12 mouse cellular contexts compared by ENCODE assay signal in genomic region chr5:117159805-117160291, GRCm38 (mm10). TPM values are rescaled to one million over a fixed set of nuclear protein-coding genes. Genes with fewer than 3 reads are reported as not detected.
DNase-seq lines count a peak whose midpoint lies in the region; ATAC-seq and TF ChIP-seq lines count a peak whose summit lies in the region.
"Had no signal": no experiment of that assay in that cellular context is flagged by ENCODE, and none has a peak within 500 bp of the region (broad histone marks: within the 10 kb centered on the region; RNA-seq: fewer than 3 reads in every experiment).

No protein-coding gene starts in this region.

- WGBS in heart, embryonic 15.5 days = 43% methylated on average over 6 of the region's 6 CpGs
- WGBS in midbrain, embryonic 10.5 days = 65% methylated on average over 6 of the region's 6 CpGs

- TF ChIP-seq POLR2A in bone marrow macrophage, adult 2 months (IDR thresholded peaks at IDR 0.05; ENCODE audit: borderline replicate concordance, low read depth, low read length) = no peak

- 0 out of 2 replicates have a peak overlapping the region, but pooled peaks have one; percentile 21 for H3K27ac ChIP-seq in heart, embryonic 15.5 days
- H3K27ac ChIP-seq in bone marrow macrophage, adult 2 months (ENCODE audit: insufficient read depth, low read depth, low read length) = peak overlapping the region; percentile 95
- no peak overlapping the region for H3K27ac ChIP-seq in midbrain, embryonic 10.5 days (replicated peaks)
- H3K27ac ChIP-seq: forebrain, embryonic 15.5 days had no signal

- DNase-seq in heart, postnatal 36 days = no peak
- DNase-seq in B cell, adult 2 months = peak; percentile 63 to 68
- DNase-seq in adrenal gland, postnatal 25 days = no peak
- DNase-seq in left cerebral cortex, postnatal 25 days (ENCODE audit: low spot score in 2 of 2) = no peak
- DNase-seq in midbrain, embryonic 10.5 days (ENCODE audit: low spot score) = no peak
- DNase-seq: cerebellum, adult 11-12 months; kidney, adult 8-10 months had no signal

- no peak for ATAC-seq in heart, embryonic 15.5 days (replicated peaks; ENCODE audit: insufficient number of reproducible peaks, insufficient read depth, low FRiP score, low read depth)
- ATAC-seq: forebrain, embryonic 15.5 days had no signal

- H3K9ac ChIP-seq in heart, embryonic 15.5 days = no peak overlapping the region
- H3K9ac ChIP-seq: forebrain, embryonic 15.5 days; lung, embryonic 14.5 days had no signal

- no peak overlapping the region for H3K4me2 ChIP-seq in heart, embryonic 15.5 days
- H3K4me2 ChIP-seq: forebrain, embryonic 15.5 days; lung, embryonic 14.5 days had no signal

- H3K36me3 ChIP-seq in heart, embryonic 15.5 days = no peaks in the 10 kb centered on the region
- H3K36me3 ChIP-seq in megakaryocyte, embryonic 14.5 days (replicated peaks; ENCODE audit: low read length) = peaks cover 94% of the 10 kb centered on the region
- H3K36me3 ChIP-seq in midbrain, embryonic 10.5 days = no peaks in the 10 kb centered on the region
- H3K36me3 ChIP-seq: forebrain, embryonic 15.5 days had no signal

- no peak for TF ChIP-seq CTCF in bone marrow macrophage, adult 2 months (IDR thresholded peaks at IDR 0.05; ENCODE audit: low read depth, low read length)

- H3K9me3 ChIP-seq in heart, embryonic 15.5 days (replicated peaks) = no peaks in the 10 kb centered on the region
- no peaks in the 10 kb centered on the region for H3K9me3 ChIP-seq in megakaryocyte, embryonic 14.5 days
- no peaks in the 10 kb centered on the region for H3K9me3 ChIP-seq in midbrain, embryonic 10.5 days (replicated peaks)
- H3K9me3 ChIP-seq: forebrain, embryonic 15.5 days had no signal

- H3K4me1 ChIP-seq in heart, embryonic 15.5 days (replicated peaks) = peaks cover 11% of the 10 kb centered on the region
- peaks cover 61% of the 10 kb centered on the region for H3K4me1 ChIP-seq in bone marrow macrophage, adult 2 months (ENCODE audit: control insufficient read depth, insufficient read depth, low read length)
- peaks cover 89% of the 10 kb centered on the region for H3K4me1 ChIP-seq in megakaryocyte, embryonic 14.5 days
- peaks cover 5% of the 10 kb centered on the region for H3K4me1 ChIP-seq in midbrain, embryonic 10.5 days
- H3K4me1 ChIP-seq: forebrain, embryonic 15.5 days had no signal

- no peaks in the 10 kb centered on the region for H3K27me3 ChIP-seq in heart, embryonic 15.5 days
- H3K27me3 ChIP-seq in megakaryocyte, embryonic 14.5 days (replicated peaks) = no peaks in the 10 kb centered on the region
- no peaks in the 10 kb centered on the region for H3K27me3 ChIP-seq in midbrain, embryonic 10.5 days (ENCODE audit: low read depth, poor library complexity, severe bottlenecking)
- H3K27me3 ChIP-seq: forebrain, embryonic 15.5 days had no signal

- intact Hi-C loops in heart, postnatal 36 days (cut with DNase I) = no loop called here
- intact Hi-C loops in left cerebral cortex, postnatal 25 days (cut with DNase I) = no loop called here

- no peak overlapping the region for H3K4me3 ChIP-seq in heart, embryonic 15.5 days
- 0 out of 2 replicates have a peak overlapping the region, but pooled peaks have one; percentile 6 for H3K4me3 ChIP-seq in bone marrow macrophage, adult 2 months (ENCODE audit: insufficient read depth, low read length)
- peak overlapping the region; percentile 28 for H3K4me3 ChIP-seq in megakaryocyte, embryonic 14.5 days (replicated peaks)
- H3K4me3 ChIP-seq in midbrain, embryonic 10.5 days = no peak overlapping the region
- H3K4me3 ChIP-seq: forebrain, embryonic 15.5 days had no signal

RNA-seq across cellular contexts. Expression of gene Taok3, which starts 39.9 kb away (rescaled TPM):
- polyA plus RNA-seq in heart, embryonic 15.5 days (2015; fragmentation: Nextera tagmentation; extraction: Ambion mirVana) = 10.2 and 13.9 TPM in 2 replicates
- 1 to 10 TPM; 7.7 to 8.2 TPM for total RNA-seq in heart, postnatal 36 days (2021)
- 110 and 112 TPM in 2 replicates for polyA plus RNA-seq in bone marrow macrophage, adult 2 months (2012; ENCODE audit: insufficient read depth, insufficient read length, missing spikeins)
- 75.0 and 157 TPM in 2 replicates for polyA plus RNA-seq in megakaryocyte, embryonic 14.5 days (2012; ENCODE audit: insufficient read depth, low replicate concordance)
- total RNA-seq in adrenal gland, postnatal 25 days (2021) = 35.0 and 51.8 TPM in 2 replicates
- total RNA-seq in left cerebral cortex, postnatal 25 days (2021) = 10 to 100 TPM; 55.2 to 59.8 TPM
- 12.0 and 16.8 TPM in 2 replicates for polyA plus RNA-seq in midbrain, embryonic 10.5 days (2016; fragmentation: Nextera tagmentation; extraction: Ambion mirVana)

RNA-seq across cellular contexts. Expression of gene Suds3, which starts 43.9 kb away (rescaled TPM):
- polyA plus RNA-seq in heart, embryonic 15.5 days (2015; fragmentation: Nextera tagmentation; extraction: Ambion mirVana) = 53.5 and 58.9 TPM in 2 replicates
- total RNA-seq in heart, postnatal 36 days (2021) = 10 to 100 TPM; 89.7 to 97.2 TPM
- polyA plus RNA-seq in bone marrow macrophage, adult 2 months (2012; ENCODE audit: insufficient read depth, insufficient read length, missing spikeins) = 50.7 and 51.4 TPM in 2 replicates
- 37.1 and 38.0 TPM in 2 replicates for polyA plus RNA-seq in megakaryocyte, embryonic 14.5 days (2012; ENCODE audit: insufficient read depth, low replicate concordance)
- total RNA-seq in adrenal gland, postnatal 25 days (2021) = 119 and 125 TPM in 2 replicates
- 100 to 1,000 TPM; 121 to 139 TPM for total RNA-seq in left cerebral cortex, postnatal 25 days (2021)
- 80.6 and 84.5 TPM in 2 replicates for polyA plus RNA-seq in midbrain, embryonic 10.5 days (2016; fragmentation: Nextera tagmentation; extraction: Ambion mirVana)

Comparison
In these comparisons a context has a peak if more than half of its experiments do, and no peak if none do; other contexts are left out.
1. H3K4me3 ChIP-seq: peak in bone marrow macrophage, adult 2 months (single experiment) and megakaryocyte, embryonic 14.5 days (single experiment); none in heart, embryonic 15.5 days (single experiment) and midbrain, embryonic 10.5 days (single experiment).
2. DNase-seq: peak in B cell, adult 2 months (2 of 2); none in heart, postnatal 36 days (0 of 2), adrenal gland, postnatal 25 days (single experiment), left cerebral cortex, postnatal 25 days (0 of 2) and midbrain, embryonic 10.5 days (single experiment).